Mouse (Mus musculus) hindbrain, embryonic 15.5 days (tissue): ENCODE results near the gene Mfsd14a. TPM values are rescaled to one million over a fixed set of nuclear protein-coding genes. Genes with fewer than 3 reads are reported as not detected.

Experiments used
- ATAC-seq: fragments of 200-750 bp; cut with Nextera tagmentation; 2 replicates; pipeline ENCODE4 v1.8.0; 2017; ENCODE audit warnings: low read depth, moderate number of reproducible peaks, moderate TSS enrichment; ENCODE audit not compliant: low FRiP score
- H3K27ac ChIP-seq: fragments of 300-500 bp; sonication (generic); replicated peaks from 2 replicates; pipeline ENCODE4 v1.5.1; 2015; ENCODE audit warnings: mild to moderate bottlenecking, inconsistent platforms
- H3K27me3 ChIP-seq: fragments of 300-500 bp; sonication (generic); 2 replicates; pipeline ENCODE4 v1.6.1; 2015; ENCODE audit warnings: control low read depth, inconsistent platforms
- H3K36me3 ChIP-seq: fragments of 300-500 bp; sonication (generic); 2 replicates; pipeline ENCODE4 v1.6.1; 2015; ENCODE audit warnings: control low read depth, inconsistent platforms
- H3K4me1 ChIP-seq: fragments of 300-500 bp; sonication (generic); replicated peaks from 2 replicates; pipeline ENCODE4 v1.6.1; 2015; ENCODE audit warnings: control low read depth, inconsistent platforms
- H3K4me2 ChIP-seq: fragments of 300-500 bp; sonication (generic); 2 replicates; pipeline ENCODE4 v1.6.1; 2015; ENCODE audit warnings: moderate library complexity, mild to moderate bottlenecking, inconsistent platforms
- H3K4me3 ChIP-seq: fragments of 300-500 bp; sonication (generic); 2 replicates; pipeline ENCODE4 v1.5.1; 2015; ENCODE audit warnings: mild to moderate bottlenecking, inconsistent platforms
- H3K9ac ChIP-seq: fragments of 300-500 bp; sonication (generic); 2 replicates; pipeline ENCODE4 v1.6.1; 2015; ENCODE audit warnings: inconsistent platforms
- H3K9me3 ChIP-seq: fragments of 300-500 bp; sonication (generic); 2 replicates; pipeline ENCODE4 v1.6.1; 2016; ENCODE audit warnings: control low read depth, inconsistent platforms
- WGBS: fragments of 180-500 bp; shearing (Covaris S2); methylation state at CpG from one replicate; pipeline ENCODE4 v1.1.7; 2015; 5-methylcytosine and 5-hydroxymethylcytosine counted together
- polyA plus RNA-seq: library from polyadenylated mRNA; unstranded; fragments of >200 nt; fragmentation: Nextera tagmentation; extraction: Ambion mirVana; gene quantifications from 2 replicates; pipeline ENCODE4 v1.2.1, GENCODE M21; 2015

The Mfsd14a gene
- polyA plus RNA-seq, 1 experiment from 2014 or later = 65.4 TPM

- no peak overlapping the region for H3K9ac ChIP-seq
- peaks cover 13% of the 10 kb centered on the region; the same call in 1 of the 2 replicates for H3K4me1 ChIP-seq
- ATAC-seq = no peak
- peaks cover 29% of the 10 kb centered on the region for H3K36me3 ChIP-seq
- no peaks in the 10 kb centered on the region for H3K27me3 ChIP-seq
- 95% methylated on average over 7 of the region's 7 CpGs for WGBS
- no peak overlapping the region for H3K4me3 ChIP-seq
- no peak overlapping the region for H3K4me2 ChIP-seq
- no peaks in the 10 kb centered on the region for H3K9me3 ChIP-seq
- H3K27ac ChIP-seq = no peak overlapping the region
Measured at GRCm38 (mm10) chr3:116648805-116649204, 13.7 kb downstream of the Mfsd14a start.

DNA sequence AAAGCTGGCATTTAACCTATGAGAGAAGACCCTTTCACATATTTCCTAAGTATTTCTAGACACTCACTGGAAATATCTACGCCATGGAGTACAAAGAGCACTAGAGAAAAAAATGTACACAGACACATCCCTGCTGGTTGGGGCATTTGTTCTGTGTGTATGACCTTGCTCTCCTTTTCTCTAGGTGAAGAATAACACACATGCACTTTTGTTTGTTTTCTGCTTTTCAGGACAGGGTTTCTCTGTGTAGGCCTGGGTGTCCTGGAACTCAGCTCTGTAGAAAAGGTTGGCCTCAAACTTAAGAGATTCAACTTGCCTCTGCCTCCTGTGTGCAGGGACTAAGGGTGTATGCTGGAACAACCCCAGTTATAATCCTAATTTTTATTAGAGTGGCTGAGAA lies 16.1 kb downstream of the Mfsd14a start:
- WGBS = 92% methylated on average over 1 of the region's 1 CpGs
- Histone ChIP-seq H3K9me3 (no peaks in the 10 kb centered on the region), H3K36me3 (peaks cover 48% of the 10 kb centered on the region), H3K4me3 (no peak overlapping the region), H3K9ac (no peak overlapping the region), H3K4me1 (no peaks in the 10 kb centered on the region), H3K27ac (no peak overlapping the region), H3K27me3 (no peaks in the 10 kb centered on the region), H3K4me2 (no peak overlapping the region)
- ATAC-seq = no peak

DNA sequence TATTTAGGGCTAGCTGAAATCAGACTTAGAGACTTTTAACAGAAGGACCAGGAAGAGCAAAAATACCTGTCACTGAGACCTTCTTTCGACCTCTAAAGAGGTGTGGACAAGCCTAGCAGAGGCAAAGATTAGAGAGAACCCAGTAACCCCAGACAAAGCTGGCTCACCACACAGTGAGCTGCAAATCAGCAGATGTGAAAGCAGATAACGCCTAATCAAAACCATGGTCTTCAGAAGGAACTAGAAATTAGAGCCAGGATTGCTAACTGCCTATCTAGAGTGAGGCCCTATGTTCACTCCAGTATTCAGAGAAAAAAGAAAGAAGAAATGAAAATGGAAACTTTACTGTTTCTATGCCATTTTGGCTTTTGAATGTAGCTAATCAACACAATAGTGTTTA lies 20.1 kb downstream of the Mfsd14a start:
- ATAC-seq = no peak
- 88% methylated on average over 2 of the region's 2 CpGs for WGBS
- Histone ChIP-seq H3K4me1 (no peaks in the 10 kb centered on the region), H3K4me3 (no peak overlapping the region), H3K27me3 (no peaks in the 10 kb centered on the region), H3K27ac (no peak overlapping the region), H3K9ac (no peak overlapping the region), H3K36me3 (peaks cover 80% of the 10 kb centered on the region), H3K9me3 (no peaks in the 10 kb centered on the region), H3K4me2 (no peak overlapping the region)

GRCm38 (mm10) chr3:116641811-116642371 lies 20.6 kb downstream of the Mfsd14a start:
- ATAC-seq = no peak
- Histone ChIP-seq H3K4me1 (no peaks in the 10 kb centered on the region), H3K9me3 (no peaks in the 10 kb centered on the region), H3K27me3 (no peaks in the 10 kb centered on the region), H3K4me2 (no peak overlapping the region), H3K27ac (no peak overlapping the region), H3K9ac (no peak overlapping the region), H3K4me3 (no peak overlapping the region), H3K36me3 (peaks cover 84% of the 10 kb centered on the region)
- 95% methylated on average over 6 of the region's 6 CpGs for WGBS

DNA sequence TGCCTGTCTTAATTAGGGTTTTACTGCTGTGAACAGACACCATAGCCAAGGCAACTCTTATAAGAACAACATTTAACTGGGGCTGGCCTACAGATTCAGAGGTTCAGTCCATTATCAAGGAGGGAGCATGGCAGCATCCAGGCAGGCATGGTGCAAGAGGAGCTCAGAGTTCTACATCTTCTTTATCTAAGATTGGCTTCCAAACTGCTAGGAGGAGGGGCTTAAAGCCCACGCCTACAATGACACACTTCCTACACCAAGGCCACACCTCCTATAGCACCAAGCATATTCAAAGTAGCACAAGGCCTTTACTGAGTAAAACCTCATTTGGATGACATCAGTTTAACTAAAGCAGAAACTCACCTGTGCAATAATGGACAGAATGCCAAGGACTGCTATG lies 22.5 kb downstream of the Mfsd14a start:
- no peak for ATAC-seq
- H3K4me3 ChIP-seq = no peak overlapping the region
- WGBS = 87% methylated on average over 1 of the region's 1 CpGs

GRCm38 (mm10) chr3:116638572-116638971 lies 23.9 kb downstream of the Mfsd14a start:
- no peaks in the 10 kb centered on the region for H3K9me3 ChIP-seq
- no peak overlapping the region for H3K4me2 ChIP-seq
- H3K4me1 ChIP-seq = no peaks in the 10 kb centered on the region
- no peak for ATAC-seq
- WGBS = 88% methylated on average over 7 of the region's 7 CpGs
- H3K36me3 ChIP-seq = peaks cover 90% of the 10 kb centered on the region
- H3K27ac ChIP-seq = no peak overlapping the region
- no peak overlapping the region for H3K4me3 ChIP-seq
- no peaks in the 10 kb centered on the region for H3K27me3 ChIP-seq
- H3K9ac ChIP-seq = no peak overlapping the region

More for the DNA sequence above, 22.5 kb downstream of the Mfsd14a start:
- Histone ChIP-seq H3K27me3 (no peaks in the 10 kb centered on the region), H3K36me3 (peaks cover 84% of the 10 kb centered on the region), H3K27ac (no peak overlapping the region), H3K4me2 (no peak overlapping the region), H3K9me3 (no peaks in the 10 kb centered on the region), H3K9ac (no peak overlapping the region), H3K4me1 (no peaks in the 10 kb centered on the region)

DNA sequence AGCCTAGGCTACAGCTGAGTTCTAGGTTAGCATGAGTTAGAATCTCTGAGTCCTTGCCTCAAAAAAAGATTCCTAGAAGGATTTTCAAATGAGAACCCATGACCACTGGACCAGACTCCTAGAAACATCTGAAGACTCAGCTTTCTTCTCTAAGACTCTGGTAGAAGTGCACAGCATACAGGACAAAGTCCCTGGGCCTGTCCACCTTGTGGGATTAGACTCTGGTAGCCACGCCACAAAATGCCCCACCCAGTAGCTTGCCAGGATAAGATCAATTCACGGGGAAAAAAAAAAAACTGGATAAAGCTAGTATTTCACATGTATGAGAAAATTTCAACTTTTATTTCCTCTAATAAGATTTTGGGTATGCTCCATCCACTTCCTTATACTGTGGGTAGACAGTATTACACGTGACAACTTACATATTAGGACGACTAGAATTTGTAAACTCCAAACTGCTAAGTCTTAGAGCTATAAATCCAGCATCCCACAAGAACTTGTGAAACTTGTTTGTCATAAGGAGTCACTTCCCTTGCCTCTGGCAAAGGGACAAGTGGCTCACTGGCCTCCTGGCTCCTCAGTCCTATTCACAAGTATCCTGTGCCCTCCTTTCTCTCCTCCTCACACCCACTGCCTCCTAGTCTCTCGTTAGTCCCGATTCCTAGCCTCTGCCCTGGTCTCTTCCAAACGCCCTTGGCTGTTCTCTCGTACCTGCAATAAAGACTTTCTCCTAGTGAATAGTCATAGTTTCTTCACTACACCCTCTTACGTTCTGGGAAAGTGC lies 24.6 kb downstream of the Mfsd14a start:
- Histone ChIP-seq H3K27me3 (no peaks in the 10 kb centered on the region), H3K9me3 (no peaks in the 10 kb centered on the region), H3K4me3 (no peak overlapping the region), H3K36me3 (peaks cover 90% of the 10 kb centered on the region), H3K4me1 (no peaks in the 10 kb centered on the region), H3K27ac (no peak overlapping the region), H3K4me2 (no peak overlapping the region), H3K9ac (no peak overlapping the region)
- no peak for ATAC-seq
- 91% methylated on average over 9 of the region's 9 CpGs for WGBS

GRCm38 (mm10) chr3:116635799-116636198 lies 26.7 kb downstream of the Mfsd14a start:
- 68% methylated on average over 5 of the region's 5 CpGs for WGBS
- Histone ChIP-seq H3K9ac (no peak overlapping the region), H3K4me1 (no peaks in the 10 kb centered on the region), H3K4me3 (no peak overlapping the region), H3K9me3 (no peaks in the 10 kb centered on the region), H3K4me2 (no peak overlapping the region), H3K27ac (no peak overlapping the region), H3K36me3 (peaks cover 89% of the 10 kb centered on the region), H3K27me3 (no peaks in the 10 kb centered on the region)
- ATAC-seq = no peak

- ATAC-seq = no peak
- Histone ChIP-seq H3K27ac (no peak overlapping the region), H3K9me3 (no peaks in the 10 kb centered on the region), H3K36me3 (peaks cover 84% of the 10 kb centered on the region), H3K4me1 (no peaks in the 10 kb centered on the region), H3K27me3 (no peaks in the 10 kb centered on the region), H3K4me3 (no peak overlapping the region), H3K4me2 (no peak overlapping the region), H3K9ac (no peak overlapping the region)
- 94% methylated on average over 8 of the region's 8 CpGs for WGBS
Measured at GRCm38 (mm10) chr3:116634853-116635252, 27.6 kb downstream of the Mfsd14a start.

GRCm38 (mm10) chr3:116634091-116634490 lies 28.4 kb downstream of the Mfsd14a start:
- no peak for ATAC-seq
- H3K4me3 ChIP-seq = no peak overlapping the region
- H3K4me2 ChIP-seq = no peak overlapping the region
- H3K9ac ChIP-seq = no peak overlapping the region
- H3K9me3 ChIP-seq = no peaks in the 10 kb centered on the region
- no peak overlapping the region for H3K27ac ChIP-seq
- H3K4me1 ChIP-seq = no peaks in the 10 kb centered on the region
- H3K36me3 ChIP-seq = peaks cover 76% of the 10 kb centered on the region
- 93% methylated on average over 3 of the region's 3 CpGs for WGBS
- no peaks in the 10 kb centered on the region for H3K27me3 ChIP-seq

DNA sequence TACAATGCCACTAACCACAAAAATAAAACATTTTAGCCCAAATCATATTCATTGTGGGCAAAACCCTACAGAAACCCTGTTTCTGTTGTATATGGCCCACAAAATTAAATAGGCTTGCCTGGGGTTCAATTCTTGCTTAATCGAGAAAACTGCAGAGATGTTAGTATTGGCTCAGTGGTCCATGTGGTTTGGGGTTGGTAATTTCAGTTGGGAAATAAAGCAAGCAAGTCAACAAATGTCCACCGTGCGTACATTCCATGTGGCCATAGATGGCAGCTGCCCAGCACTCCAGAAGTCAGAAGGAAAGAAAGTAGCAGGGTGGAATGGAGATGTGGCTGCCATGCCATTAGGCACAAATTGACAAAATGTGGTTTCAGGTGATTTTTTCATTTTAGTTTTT lies 29.5 kb downstream of the Mfsd14a start:
- Histone ChIP-seq H3K27ac (no peak overlapping the region), H3K4me1 (no peaks in the 10 kb centered on the region), H3K36me3 (peaks cover 65% of the 10 kb centered on the region), H3K27me3 (no peaks in the 10 kb centered on the region), H3K9me3 (no peaks in the 10 kb centered on the region), H3K4me3 (no peak overlapping the region), H3K9ac (no peak overlapping the region), H3K4me2 (no peak overlapping the region)
- WGBS = 90% methylated on average over 3 of the region's 3 CpGs
- no peak for ATAC-seq

GRCm38 (mm10) chr3:116631459-116631858 lies 31.0 kb downstream of the Mfsd14a start:
- no peak overlapping the region for H3K4me2 ChIP-seq
- H3K9ac ChIP-seq = no peak overlapping the region
- H3K4me1 ChIP-seq = no peaks in the 10 kb centered on the region
- WGBS = 70% methylated on average over 1 of the region's 1 CpGs
- H3K9me3 ChIP-seq = no peaks in the 10 kb centered on the region
- no peaks in the 10 kb centered on the region for H3K27me3 ChIP-seq
- ATAC-seq = no peak
- no peak overlapping the region for H3K4me3 ChIP-seq
- H3K36me3 ChIP-seq = peaks cover 50% of the 10 kb centered on the region
- H3K27ac ChIP-seq = no peak overlapping the region
